Comparison of ENCODE assay signal across 24 mouse cellular contexts in genomic region chr16:24211588-24211987, GRCm38 (mm10).
"Had no signal": no experiment of that assay in that cellular context is flagged by ENCODE, and none has a peak within 500 bp of the region (broad histone marks: within the 10 kb centered on the region; RNA-seq: fewer than 3 reads in every experiment).

No protein-coding gene starts in this region.

- H3K9ac ChIP-seq: forebrain, postnatal 0 days; heart, embryonic 13.5 days; heart, embryonic 15.5 days; hindbrain, embryonic 13.5 days; hindbrain, embryonic 15.5 days; limb, embryonic 13.5 days; limb, embryonic 15.5 days; liver, embryonic 12.5 days had no signal

- DNase-seq: forebrain, postnatal 0 days; gastrocnemius, postnatal 14 days; gastrocnemius, postnatal 36 days; heart, adult 11 months; heart, adult 2 months; heart, postnatal 14 days; heart, postnatal 36 days; kidney, adult 18-20 months; kidney, adult 9 months; kidney, postnatal 10 days; kidney, postnatal 36 days; layer of hippocampus, adult 9-11 months; layer of hippocampus, postnatal 36 days; left cerebral cortex, postnatal 4 days had no signal

- H3K4me2 ChIP-seq: heart, embryonic 11.5 days; heart, embryonic 13.5 days; heart, embryonic 15.5 days; hindbrain, embryonic 13.5 days; hindbrain, embryonic 15.5 days; limb, embryonic 13.5 days; limb, embryonic 15.5 days; liver, embryonic 12.5 days had no signal

- H3K4me3 ChIP-seq: heart, adult 2 months; heart, embryonic 13.5 days; heart, embryonic 15.5 days; hindbrain, embryonic 13.5 days; hindbrain, embryonic 15.5 days; limb, embryonic 13.5 days; limb, embryonic 15.5 days; liver, embryonic 12.5 days had no signal

- H3K9me3 ChIP-seq: heart, embryonic 13.5 days; heart, embryonic 15.5 days; hindbrain, embryonic 13.5 days; hindbrain, embryonic 15.5 days; limb, embryonic 13.5 days; limb, embryonic 15.5 days; liver, embryonic 12.5 days had no signal

- H3K27me3 ChIP-seq: heart, embryonic 15.5 days; hindbrain, embryonic 13.5 days; hindbrain, embryonic 15.5 days; limb, embryonic 13.5 days; limb, embryonic 15.5 days; liver, embryonic 12.5 days had no signal

- H3K27ac ChIP-seq: heart, adult 2 months; heart, embryonic 13.5 days; heart, embryonic 15.5 days; hindbrain, embryonic 13.5 days; hindbrain, embryonic 15.5 days; hindbrain, postnatal 0 days; limb, embryonic 13.5 days; limb, embryonic 15.5 days; liver, embryonic 12.5 days had no signal

- H3K36me3 ChIP-seq: heart, embryonic 13.5 days; heart, embryonic 15.5 days; hindbrain, embryonic 13.5 days; hindbrain, embryonic 15.5 days; limb, embryonic 13.5 days; limb, embryonic 15.5 days; liver, embryonic 12.5 days had no signal

- ATAC-seq: forebrain, postnatal 0 days; hindbrain, postnatal 0 days; intestine, embryonic 16.5 days; liver, embryonic 12.5 days had no signal

- H3K4me1 ChIP-seq: hindbrain, embryonic 13.5 days; hindbrain, embryonic 15.5 days; limb, embryonic 13.5 days; liver, embryonic 12.5 days had no signal
